Mouse (Mus musculus) kidney, adult 18-20 months (tissue): ENCODE data around the gene C730034F03Rik.
A peak's percentile ranks its signal among the peaks of the same experiment; 100 is the strongest.

Experiments
- DNase-seq: peaks from one replicate; pipeline ENCODE4 v3.0.0; 2021

The C730034F03Rik gene

DNA sequence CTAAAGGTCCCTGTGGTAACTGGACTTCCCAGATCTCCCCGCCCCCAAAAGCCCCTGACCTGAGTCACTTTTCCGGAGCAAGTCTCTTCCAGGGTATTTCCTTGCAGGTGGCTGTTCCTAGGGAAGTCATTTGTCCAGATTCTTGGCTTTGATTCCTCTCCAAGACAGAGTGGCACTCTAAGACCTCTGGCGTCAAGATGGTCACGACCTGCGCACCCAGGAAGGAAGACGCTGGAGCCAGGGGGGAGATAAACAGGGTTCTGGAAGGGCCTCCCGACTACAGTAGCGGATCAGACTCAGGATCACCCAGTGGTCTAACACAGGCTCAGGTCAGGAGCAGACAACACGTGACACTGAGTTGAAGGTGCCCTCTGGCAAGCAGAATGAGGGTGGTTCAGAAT is 47.7 kb downstream of the C730034F03Rik start, which contains the start of gene Arsa:
Gene Arsa, minus strand, starts transcription at position 335 of the 401 bp plus-strand sequence.
- peak; percentile 58 for DNase-seq

GRCm38 (mm10) chr15:89477806-89478205 is 48.4 kb downstream of the C730034F03Rik start:
- no peak for DNase-seq

DNA sequence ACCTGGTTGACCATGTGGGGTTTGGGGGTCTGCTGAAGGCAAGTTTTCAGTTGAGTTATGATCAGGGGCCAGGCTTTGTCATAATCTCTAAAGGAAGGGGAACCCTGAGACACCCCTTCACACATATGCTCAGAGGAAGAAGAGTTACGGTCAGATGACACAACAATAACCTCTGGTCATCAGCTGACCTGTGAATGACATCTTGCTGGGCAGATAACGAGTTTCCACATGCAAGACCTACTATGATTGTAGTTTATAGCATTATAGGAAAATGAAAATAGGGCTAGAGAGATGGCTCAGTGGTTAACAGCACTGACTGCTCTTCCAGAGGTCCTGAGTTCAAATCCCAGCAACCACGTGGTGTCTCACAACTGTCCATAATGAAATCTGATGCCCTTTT is 49.2 kb downstream of the C730034F03Rik start:
- DNase-seq: no peak
